Mouse (Mus musculus) T-helper 1 cell (primary cell): Measurements from ENCODE around the gene Rasgrp2.

Source experiments
- in situ Hi-C: fragments of 300-600 bp; cut with MboI, MseI; formaldehyde crosslinking; loops from one replicate; pipeline ENCODE4 v1.15.1; 2025; ENCODE audit warnings: high pct_unique_total_duplicates

Rasgrp2 gene

GRCm38 (mm10) chr19:6399285-6400095 is at the start of gene Rasgrp2:
Gene Rasgrp2, plus strand, starts transcription at chr19:6399340.
- in situ Hi-C loops = loop anchor here (25.0 kb wide), 1 partner anchor 438 kb away; the partner anchor contains the start of gene Rps6ka4

DNA sequence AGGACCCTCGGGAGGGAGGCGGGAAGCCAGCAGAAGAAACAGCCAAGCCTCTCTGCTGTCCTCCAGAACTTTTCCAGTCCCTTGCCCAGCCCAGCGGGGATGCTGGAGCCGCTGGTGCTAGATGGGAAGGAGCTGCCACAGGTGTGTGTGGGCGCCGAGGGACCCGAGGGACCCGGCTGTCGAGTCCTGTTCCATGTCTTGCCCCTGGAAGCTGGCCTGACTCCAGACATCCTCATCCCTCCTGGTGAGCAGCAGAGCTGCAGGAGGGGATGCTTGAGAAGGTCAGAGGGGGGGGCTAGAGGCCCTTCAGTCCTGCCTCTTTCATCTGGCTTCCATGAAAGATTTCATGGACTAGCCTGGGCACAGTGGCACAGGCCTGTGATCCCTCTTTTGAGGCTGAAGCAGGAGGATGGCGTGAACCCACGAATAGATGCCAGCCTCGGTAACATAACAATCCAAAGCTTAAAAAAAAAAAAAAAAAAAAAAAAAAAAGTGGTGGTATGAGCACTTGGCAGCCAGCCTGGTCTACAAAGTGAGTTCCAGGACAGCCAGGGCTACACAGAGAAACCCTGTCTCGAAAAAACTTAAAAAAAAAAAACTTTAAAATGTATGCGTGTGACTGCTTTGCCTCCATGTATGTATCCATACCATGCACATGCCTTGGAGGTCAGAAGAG is 47.6 kb upstream of the Rasgrp2 start:
- in situ Hi-C loops = no loop called here

DNA sequence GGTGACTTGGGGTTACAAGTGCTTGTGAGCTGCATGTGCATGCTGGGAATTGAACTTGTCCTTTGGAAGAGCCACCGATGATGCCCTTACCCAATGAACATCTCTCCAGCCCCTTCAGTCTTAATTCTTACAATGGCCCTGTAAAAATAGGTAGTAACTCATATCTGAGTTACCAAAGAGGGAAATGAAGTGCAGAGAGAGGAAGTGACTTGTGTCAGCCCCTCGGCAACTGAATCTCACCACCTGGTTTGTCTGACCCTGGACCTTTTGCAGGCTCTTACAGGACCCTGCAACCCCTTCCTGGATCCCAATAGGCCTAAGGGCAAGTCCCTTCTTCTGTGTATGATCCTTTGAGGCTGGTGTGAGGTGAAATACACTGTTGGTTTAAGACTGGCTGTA is 47.0 kb upstream of the Rasgrp2 start:
- in situ Hi-C loops = no loop called here

DNA sequence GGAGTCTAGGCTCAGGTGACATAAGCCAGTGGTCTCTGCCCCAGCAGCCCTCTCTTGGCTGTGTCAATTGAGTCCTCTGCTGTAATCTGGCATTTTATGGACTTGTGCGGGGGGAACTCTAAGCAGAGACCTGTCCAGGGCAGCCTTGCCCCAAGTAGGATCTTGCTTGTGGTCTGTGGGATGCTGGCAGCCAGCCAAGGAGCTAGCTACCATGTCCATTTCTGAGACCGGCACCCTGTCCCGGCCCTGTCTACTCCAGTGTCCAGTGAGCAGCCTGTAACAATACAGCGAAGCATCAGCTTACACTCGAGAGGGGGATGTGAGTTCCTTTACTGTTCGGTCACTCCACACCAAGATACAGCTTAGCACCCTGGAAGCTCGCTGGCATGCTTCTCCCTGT is 45.1 kb upstream of the Rasgrp2 start:
- in situ Hi-C loops = no loop called here

- in situ Hi-C loops = no loop called here
Observed at GRCm38 (mm10) chr19:6361291-6361690, 37.8 kb upstream of the Rasgrp2 start.

- in situ Hi-C loops = no loop called here
Observed at GRCm38 (mm10) chr19:6363091-6363410, 36.1 kb upstream of the Rasgrp2 start.

- in situ Hi-C loops = no loop called here
Observed at GRCm38 (mm10) chr19:6363411-6364240, 35.5 kb upstream of the Rasgrp2 start, which contains the start of gene Sf1. Gene Sf1, plus strand, starts transcription at chr19:6363690.

DNA sequence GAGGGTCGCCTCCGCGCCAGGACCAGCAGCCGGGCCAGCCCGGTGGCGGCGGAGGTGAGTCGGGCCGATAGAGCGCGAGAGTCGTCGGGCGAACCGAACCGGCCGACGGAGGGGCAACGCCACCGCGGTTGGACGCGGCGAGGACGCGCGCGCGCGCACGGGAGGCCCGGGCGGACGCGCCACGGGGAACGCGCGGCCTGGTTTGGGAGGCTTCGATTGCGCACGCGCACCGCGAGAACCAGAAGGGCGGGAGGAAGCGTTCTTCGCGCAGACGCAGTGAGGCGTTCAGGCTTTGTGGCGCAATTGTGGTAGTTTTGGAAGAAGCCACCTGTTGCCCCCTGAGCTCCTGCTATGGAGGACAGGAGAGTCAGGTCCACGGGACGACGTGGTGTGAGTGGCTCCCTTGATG is 34.8 kb upstream of the Rasgrp2 start:
- in situ Hi-C loops = no loop called here

DNA sequence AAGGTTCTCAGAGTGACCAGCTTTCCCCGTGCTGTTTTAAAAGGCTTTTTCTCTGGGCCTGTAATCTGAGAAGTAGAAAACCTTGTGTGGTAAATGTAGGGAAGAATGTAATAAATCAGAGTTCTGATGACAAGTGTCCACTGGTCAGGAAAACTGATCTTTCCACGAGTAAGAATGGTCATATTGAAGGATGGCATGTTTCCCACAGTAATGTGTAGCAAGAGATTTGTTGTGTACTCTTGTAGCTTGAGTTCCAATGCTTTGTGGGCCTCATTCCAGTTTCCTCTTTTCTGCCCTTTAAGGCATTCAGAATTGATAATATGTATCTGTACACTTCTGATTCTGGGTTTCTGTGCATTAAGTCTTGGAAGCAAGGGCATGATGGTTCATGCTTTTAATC is 34.3 kb upstream of the Rasgrp2 start:
- in situ Hi-C loops = no loop called here

GRCm38 (mm10) chr19:6370175-6370574 is 29.0 kb upstream of the Rasgrp2 start:
- in situ Hi-C loops = no loop called here

GRCm38 (mm10) chr19:6372433-6372832 is 26.7 kb upstream of the Rasgrp2 start:
- in situ Hi-C loops = no loop called here

- in situ Hi-C loops = no loop called here
Observed at GRCm38 (mm10) chr19:6373539-6374400, 25.4 kb upstream of the Rasgrp2 start.

GRCm38 (mm10) chr19:6374571-6374970 is 24.6 kb upstream of the Rasgrp2 start:
- in situ Hi-C loops = no loop called here

DNA sequence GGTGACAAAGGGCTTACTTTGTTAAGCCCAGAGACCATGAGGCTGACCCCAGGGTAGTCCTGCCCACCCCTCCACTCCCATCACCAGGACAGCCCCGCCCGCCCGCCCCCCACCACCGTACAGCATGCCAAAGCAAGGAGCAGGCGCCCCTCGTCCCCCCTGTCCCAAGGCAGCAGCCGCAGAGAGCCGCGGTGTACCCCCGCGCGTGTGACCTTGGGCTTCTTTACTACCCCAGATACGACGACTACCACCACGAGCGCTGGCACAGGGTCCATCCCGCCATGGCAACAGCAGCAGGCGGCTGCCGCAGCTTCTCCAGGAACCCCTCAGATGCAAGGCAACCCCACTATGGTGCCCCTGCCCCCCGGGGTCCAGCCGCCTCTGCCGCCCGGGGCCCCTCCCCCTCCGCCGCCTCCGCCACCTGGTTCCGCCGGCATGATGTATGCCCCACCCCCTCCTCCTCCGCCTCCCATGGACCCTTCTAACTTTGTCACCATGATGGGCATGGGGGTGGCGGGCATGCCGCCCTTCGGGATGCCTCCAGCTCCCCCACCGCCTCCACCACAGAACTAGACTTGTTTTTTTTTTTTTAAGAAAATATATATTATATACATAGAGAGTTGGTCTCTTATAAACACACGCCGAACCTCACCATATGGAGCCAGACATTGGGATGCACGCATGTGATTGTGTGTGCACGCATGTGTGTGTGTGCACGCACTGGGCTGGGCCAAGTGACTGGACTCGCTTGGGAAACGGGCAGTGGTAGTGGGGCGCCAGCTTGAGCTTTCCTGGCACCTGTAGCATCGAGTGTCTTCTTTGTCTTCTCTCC is 23.5 kb upstream of the Rasgrp2 start:
- in situ Hi-C loops = no loop called here

GRCm38 (mm10) chr19:6376255-6376564 is 22.9 kb upstream of the Rasgrp2 start:
- in situ Hi-C loops = no loop called here

- in situ Hi-C loops = no loop called here
Observed at GRCm38 (mm10) chr19:6376643-6377042, 22.5 kb upstream of the Rasgrp2 start.

- in situ Hi-C loops = no loop called here
Observed at GRCm38 (mm10) chr19:6377327-6378040, 21.7 kb upstream of the Rasgrp2 start.

GRCm38 (mm10) chr19:6380411-6381166 is 18.6 kb upstream of the Rasgrp2 start:
- in situ Hi-C loops = no loop called here

DNA sequence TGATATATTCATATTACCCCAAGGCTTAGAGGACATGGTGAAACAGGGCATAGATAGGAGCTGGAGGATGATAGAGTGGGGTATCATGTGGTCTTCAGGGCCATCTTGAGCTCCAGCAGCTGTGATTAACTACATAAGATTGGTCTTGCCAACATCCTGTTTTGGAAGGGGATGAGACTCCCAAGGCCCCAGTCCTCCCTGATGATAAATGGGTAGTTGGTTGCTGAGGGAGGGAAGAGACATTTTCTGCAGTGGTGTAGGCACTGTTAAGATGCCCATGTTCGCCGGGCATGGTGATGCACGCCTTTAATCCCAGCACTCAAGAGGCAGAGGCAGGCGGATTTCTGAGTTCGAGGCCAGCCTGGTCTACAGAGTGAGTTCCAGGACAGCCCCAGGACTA is 17.9 kb upstream of the Rasgrp2 start:
- in situ Hi-C loops = no loop called here
